Mouse (Mus musculus): Measurements from ENCODE around the gene Lrch3. TPM values are rescaled to one million over a fixed set of nuclear protein-coding genes. Genes with fewer than 3 reads are reported as not detected.

Gene Lrch3
- polyA plus RNA-seq, 1 experiment: 52.7 TPM

DNA sequence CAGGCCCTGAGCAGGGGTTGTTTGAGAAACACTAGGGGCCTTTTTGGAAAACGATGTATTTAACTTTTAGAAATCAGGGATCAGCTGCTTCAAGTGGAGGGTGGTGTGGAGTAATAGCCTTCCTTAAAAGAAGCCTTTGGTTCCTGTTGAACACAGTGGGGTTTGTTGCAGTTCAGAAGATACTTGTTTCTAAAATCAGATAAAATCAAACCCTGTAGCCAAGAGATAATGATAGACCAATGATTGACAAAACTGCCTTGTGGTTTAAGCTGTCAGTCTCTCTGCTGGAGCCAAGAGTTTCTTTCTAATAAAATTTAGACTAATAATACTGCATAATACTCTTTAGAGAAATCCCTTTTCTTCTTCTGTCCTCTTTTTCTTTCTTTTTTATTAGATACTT, 66.3 kb downstream of the Lrch3 start:
- H3K4me3 ChIP-seq (ENCODE audit: insufficient read depth, low read length): no peak overlapping the region
- H3K4me1 ChIP-seq (ENCODE audit: control insufficient read depth, insufficient read depth, low read length): no peaks in the 10 kb centered on the region
- H3K27ac ChIP-seq (ENCODE audit: insufficient read depth, low read length): no peak overlapping the region
- TF ChIP-seq POLR2A (IDR thresholded peaks at IDR 0.05; ENCODE audit: low read depth, low read length) (no peak), CTCF (IDR thresholded peaks at IDR 0.05; ENCODE audit: borderline replicate concordance, insufficient read depth, low read length) (no peak)

DNA sequence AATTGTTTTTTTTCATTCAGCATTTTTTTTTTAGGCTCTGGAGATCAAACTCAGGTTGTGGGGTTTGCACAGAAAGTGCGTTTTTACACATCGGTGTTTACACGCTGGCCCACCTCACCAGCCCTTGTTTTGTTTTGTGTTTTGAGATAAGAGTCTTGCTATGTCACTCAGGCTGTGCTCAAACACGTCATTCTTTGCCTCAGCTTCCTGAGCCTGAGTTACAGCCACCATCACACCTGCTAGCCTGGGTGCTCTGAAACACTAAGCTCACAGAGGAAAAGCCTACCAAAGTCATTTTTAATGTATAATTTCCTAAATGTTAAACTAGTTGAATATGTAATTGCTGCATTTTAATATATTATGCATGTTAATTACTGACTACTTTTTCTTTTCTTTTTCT, 67.5 kb downstream of the Lrch3 start:
- Histone ChIP-seq H3K4me3 (ENCODE audit: insufficient read depth, low read length) (no peak overlapping the region), H3K27ac (ENCODE audit: insufficient read depth, low read length) (no peak overlapping the region), H3K4me1 (ENCODE audit: control insufficient read depth, insufficient read depth, low read length) (no peaks in the 10 kb centered on the region)
- no peak for TF ChIP-seq CTCF (IDR thresholded peaks at IDR 0.05; ENCODE audit: borderline replicate concordance, insufficient read depth, low read length)
- TF ChIP-seq POLR2A (IDR thresholded peaks at IDR 0.05; ENCODE audit: low read depth, low read length): no peak

DNA sequence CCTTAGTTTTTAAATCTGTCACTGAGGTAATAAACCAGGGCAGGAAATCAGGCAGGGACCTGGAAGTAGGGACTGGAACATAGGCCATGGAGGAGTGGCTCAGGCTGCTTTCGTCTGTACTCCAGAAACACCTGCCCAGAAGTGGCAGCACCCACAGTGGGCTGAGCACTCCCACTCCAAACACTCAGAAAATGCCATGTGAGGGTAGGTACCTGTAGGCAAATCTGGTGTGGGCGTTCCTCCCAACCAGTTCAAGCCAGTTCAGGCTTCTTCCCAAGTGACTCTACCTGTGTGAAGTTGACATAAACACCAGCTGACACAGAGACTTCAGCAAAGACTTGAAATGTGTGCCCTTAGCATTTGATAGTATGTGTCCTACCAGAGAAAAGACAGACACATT, 70.7 kb downstream of the Lrch3 start:
- no peaks in the 10 kb centered on the region for H3K4me1 ChIP-seq (ENCODE audit: control insufficient read depth, insufficient read depth, low read length)
- TF ChIP-seq POLR2A (IDR thresholded peaks at IDR 0.05; ENCODE audit: low read depth, low read length): no peak
- TF ChIP-seq CTCF (IDR thresholded peaks at IDR 0.05; ENCODE audit: borderline replicate concordance, insufficient read depth, low read length): no peak
- H3K4me3 ChIP-seq (ENCODE audit: insufficient read depth, low read length): no peak overlapping the region
- H3K27ac ChIP-seq (ENCODE audit: insufficient read depth, low read length): no peak overlapping the region

DNA sequence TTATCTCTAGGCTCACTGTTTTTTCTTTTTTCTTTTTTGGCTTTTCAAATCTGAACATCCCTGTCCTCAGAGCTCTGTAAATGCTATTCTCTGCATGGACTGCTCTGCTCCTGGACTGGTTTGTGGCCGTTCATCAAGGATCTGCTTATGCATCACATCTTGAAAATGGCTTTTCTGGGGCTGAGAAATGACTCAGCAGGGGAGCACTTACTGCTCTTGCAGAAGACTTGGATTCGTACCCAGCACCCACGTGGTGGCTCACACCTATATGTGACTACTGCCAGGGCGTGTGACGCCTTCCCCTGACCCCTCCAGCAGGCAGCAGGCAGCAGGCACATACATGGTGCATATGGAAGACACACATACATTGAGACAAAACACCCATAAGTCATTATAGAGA, 78.3 kb downstream of the Lrch3 start:
- TF ChIP-seq POLR2A (IDR thresholded peaks at IDR 0.05; ENCODE audit: low read depth, low read length): no peak
- TF ChIP-seq CTCF (IDR thresholded peaks at IDR 0.05; ENCODE audit: borderline replicate concordance, insufficient read depth, low read length): no peak
- no peak overlapping the region for H3K27ac ChIP-seq (ENCODE audit: insufficient read depth, low read length)
- no peaks in the 10 kb centered on the region for H3K4me1 ChIP-seq (ENCODE audit: control insufficient read depth, insufficient read depth, low read length)
- no peak overlapping the region for H3K4me3 ChIP-seq (ENCODE audit: insufficient read depth, low read length)

DNA sequence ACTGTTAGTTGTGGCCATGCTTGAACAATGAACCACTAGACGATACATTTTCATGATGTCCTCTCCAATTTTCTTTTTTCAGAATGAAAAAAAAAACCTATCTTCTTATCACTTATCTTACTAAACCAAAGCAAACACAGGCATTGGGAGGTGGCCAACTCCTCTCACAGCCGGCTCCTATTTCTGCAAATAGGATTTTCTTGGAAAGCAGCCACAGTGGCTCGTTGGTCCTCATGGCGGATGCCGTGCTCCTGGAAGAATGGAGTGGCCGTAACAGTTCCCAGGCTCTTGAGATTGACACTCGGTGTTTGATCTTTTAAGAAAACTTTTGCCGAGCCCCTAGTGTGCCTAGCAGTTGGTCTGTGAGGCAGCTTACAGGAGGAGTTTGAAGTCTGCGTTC, 91.3 kb downstream of the Lrch3 start:
- no peak for TF ChIP-seq CTCF (IDR thresholded peaks at IDR 0.05; ENCODE audit: borderline replicate concordance, insufficient read depth, low read length)
- no peak for TF ChIP-seq POLR2A (IDR thresholded peaks at IDR 0.05; ENCODE audit: low read depth, low read length)
- Histone ChIP-seq H3K27ac (ENCODE audit: insufficient read depth, low read length) (no peak overlapping the region), H3K4me1 (ENCODE audit: control insufficient read depth, insufficient read depth, low read length) (no peaks in the 10 kb centered on the region), H3K4me3 (ENCODE audit: insufficient read depth, low read length) (no peak overlapping the region)

DNA sequence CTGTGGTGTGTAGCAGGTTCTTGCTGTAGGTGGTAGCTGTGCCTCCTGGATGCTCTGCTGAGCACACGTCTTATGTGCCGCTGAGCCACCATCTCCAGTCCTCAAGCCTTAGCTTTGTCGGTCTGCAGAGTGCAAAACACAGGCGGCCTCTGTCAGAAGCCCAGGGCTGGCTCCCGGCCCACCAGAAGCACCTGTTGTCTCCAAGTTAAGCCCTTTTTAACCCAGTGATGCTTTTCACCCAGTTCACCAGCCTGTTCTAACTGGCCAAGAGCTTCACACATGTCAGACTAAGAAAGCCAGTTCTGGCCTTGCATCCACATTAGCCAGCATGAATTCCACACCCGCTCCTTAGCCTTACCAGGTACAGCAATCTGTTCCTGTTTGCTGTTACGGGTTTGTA, 93.0 kb downstream of the Lrch3 start:
- Histone ChIP-seq H3K27ac (ENCODE audit: insufficient read depth, low read length) (no peak overlapping the region), H3K4me1 (ENCODE audit: control insufficient read depth, insufficient read depth, low read length) (no peaks in the 10 kb centered on the region), H3K4me3 (ENCODE audit: insufficient read depth, low read length) (no peak overlapping the region)
- TF ChIP-seq POLR2A (IDR thresholded peaks at IDR 0.05; ENCODE audit: low read depth, low read length) (no peak), CTCF (IDR thresholded peaks at IDR 0.05; ENCODE audit: borderline replicate concordance, insufficient read depth, low read length) (no peak)

DNA sequence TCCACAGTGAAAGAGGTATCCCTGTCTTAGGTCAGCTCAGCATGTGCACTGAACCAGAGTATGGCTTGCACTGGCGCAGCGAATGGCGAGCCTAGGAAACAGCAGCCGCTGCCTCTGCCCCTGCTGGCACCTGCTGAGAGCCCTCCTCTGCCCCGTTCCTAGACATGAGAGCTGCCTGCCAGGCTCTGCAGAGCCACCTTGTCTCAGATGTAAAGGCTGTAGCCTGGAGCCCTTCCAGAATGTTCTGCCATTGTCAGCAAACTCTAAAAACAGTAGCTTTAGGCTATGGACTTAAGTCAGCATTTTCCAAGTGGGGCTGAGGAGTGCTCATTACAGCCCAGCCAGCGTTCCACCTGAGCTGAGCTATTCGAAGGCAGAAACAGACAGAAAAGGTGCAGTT, 93.5 kb downstream of the Lrch3 start:
- Histone ChIP-seq H3K4me1 (ENCODE audit: control insufficient read depth, insufficient read depth, low read length) (no peaks in the 10 kb centered on the region), H3K4me3 (ENCODE audit: insufficient read depth, low read length) (no peak overlapping the region), H3K27ac (ENCODE audit: insufficient read depth, low read length) (no peak overlapping the region)
- no peak for TF ChIP-seq POLR2A (IDR thresholded peaks at IDR 0.05; ENCODE audit: low read depth, low read length)
- no peak for TF ChIP-seq CTCF (IDR thresholded peaks at IDR 0.05; ENCODE audit: borderline replicate concordance, insufficient read depth, low read length)

DNA sequence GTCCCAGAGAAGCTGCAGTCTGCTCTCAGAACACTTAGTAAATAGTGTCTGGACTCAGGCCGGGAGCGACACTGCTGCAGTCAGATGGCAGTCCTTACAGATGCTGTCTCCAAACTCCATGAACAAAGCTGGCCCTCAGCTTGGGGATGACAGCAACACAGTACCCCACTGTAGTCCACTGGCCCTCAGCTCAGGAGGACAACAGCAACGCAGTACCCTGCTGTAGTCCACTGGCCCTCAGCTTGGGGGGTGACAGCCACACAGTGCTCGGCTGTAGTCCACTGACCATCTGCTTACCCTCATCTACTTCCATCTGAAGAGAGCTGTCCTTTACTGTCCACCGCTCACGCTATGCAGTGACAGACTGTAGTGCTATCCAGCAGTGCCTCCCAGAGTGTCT, 96.3 kb downstream of the Lrch3 start:
- Histone ChIP-seq H3K4me1 (ENCODE audit: control insufficient read depth, insufficient read depth, low read length) (no peaks in the 10 kb centered on the region), H3K4me3 (ENCODE audit: insufficient read depth, low read length) (no peak overlapping the region), H3K27ac (ENCODE audit: insufficient read depth, low read length) (no peak overlapping the region)
- no peak for TF ChIP-seq POLR2A (IDR thresholded peaks at IDR 0.05; ENCODE audit: low read depth, low read length)
- no peak for TF ChIP-seq CTCF (IDR thresholded peaks at IDR 0.05; ENCODE audit: borderline replicate concordance, insufficient read depth, low read length)

DNA sequence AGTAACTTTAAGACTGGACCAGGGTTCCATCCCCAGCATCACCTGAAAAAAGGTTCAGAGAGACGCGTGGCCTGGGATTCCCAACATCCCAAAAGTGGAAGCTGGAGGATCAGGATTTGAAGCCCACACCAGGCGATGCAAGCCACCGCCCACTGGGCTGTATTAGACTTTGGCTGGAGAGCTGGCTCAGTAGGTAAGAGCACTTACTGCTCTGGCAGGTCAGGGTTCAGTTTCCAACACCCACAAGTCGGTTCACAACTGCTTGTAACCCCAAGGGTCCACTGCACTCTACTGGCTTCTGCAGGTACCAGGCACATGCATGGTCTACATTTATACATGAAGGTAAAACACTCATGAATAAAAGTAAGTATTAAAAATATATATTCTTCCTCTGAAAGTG, 99.9 kb downstream of the Lrch3 start:
- TF ChIP-seq POLR2A (IDR thresholded peaks at IDR 0.05; ENCODE audit: low read depth, low read length) (no peak), CTCF (IDR thresholded peaks at IDR 0.05; ENCODE audit: borderline replicate concordance, insufficient read depth, low read length) (no peak)
- Histone ChIP-seq H3K27ac (ENCODE audit: insufficient read depth, low read length) (no peak overlapping the region), H3K4me1 (ENCODE audit: control insufficient read depth, insufficient read depth, low read length) (no peaks in the 10 kb centered on the region), H3K4me3 (ENCODE audit: insufficient read depth, low read length) (no peak overlapping the region)

DNA sequence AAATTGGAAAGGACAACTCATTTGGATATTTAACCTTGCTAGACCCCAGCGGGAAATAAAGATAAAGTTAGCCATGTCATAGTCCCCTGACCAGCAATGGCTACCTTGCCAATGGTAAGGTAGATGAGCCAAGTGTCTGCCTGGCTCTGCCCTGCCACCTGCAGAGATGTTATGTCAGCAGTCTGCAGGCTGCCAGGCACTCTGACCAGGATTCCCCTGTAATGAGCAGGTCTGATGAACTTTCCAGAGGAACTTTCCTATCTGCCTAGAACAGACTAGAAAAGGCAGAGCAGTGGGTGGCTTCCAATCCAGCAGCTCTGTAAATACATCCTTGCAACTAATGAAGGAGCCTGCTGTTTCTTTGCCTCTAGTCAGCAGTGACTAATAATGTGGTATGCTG, 101.0 kb downstream of the Lrch3 start:
- H3K4me1 ChIP-seq (ENCODE audit: control insufficient read depth, insufficient read depth, low read length): no peaks in the 10 kb centered on the region
- TF ChIP-seq CTCF (IDR thresholded peaks at IDR 0.05; ENCODE audit: borderline replicate concordance, insufficient read depth, low read length): no peak
- no peak overlapping the region for H3K4me3 ChIP-seq (ENCODE audit: insufficient read depth, low read length)
- no peak overlapping the region for H3K27ac ChIP-seq (ENCODE audit: insufficient read depth, low read length)

DNA sequence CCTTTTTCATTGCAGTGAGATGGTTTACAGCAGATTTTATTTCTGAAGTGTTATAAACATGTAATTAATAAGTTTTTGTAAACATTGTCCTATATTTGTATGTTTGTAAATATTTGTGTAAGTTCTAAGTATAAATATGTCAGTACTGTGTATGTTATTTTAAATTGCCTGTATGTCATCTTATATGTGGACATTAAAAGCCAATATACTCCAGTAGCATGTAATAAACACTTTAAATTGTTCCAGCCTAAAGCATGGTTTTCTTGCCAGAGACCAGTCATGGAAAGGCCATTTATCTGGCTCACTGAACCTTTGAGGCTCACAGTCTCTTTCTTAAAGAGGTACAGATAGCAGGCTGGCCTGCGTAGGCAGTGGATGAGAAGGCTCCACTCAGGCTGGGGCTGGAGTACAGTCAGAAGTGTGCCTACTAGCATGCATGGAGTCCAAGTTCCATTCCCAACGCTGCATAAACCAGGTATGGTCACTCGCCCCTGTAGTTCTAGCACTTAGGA, 101.6 kb downstream of the Lrch3 start:
- no peaks in the 10 kb centered on the region for H3K4me1 ChIP-seq (ENCODE audit: control insufficient read depth, insufficient read depth, low read length)
- no peak overlapping the region for H3K27ac ChIP-seq (ENCODE audit: insufficient read depth, low read length)
- TF ChIP-seq CTCF (IDR thresholded peaks at IDR 0.05; ENCODE audit: borderline replicate concordance, insufficient read depth, low read length) (no peak), POLR2A (IDR thresholded peaks at IDR 0.05; ENCODE audit: low read depth, low read length) (no peak)
- H3K4me3 ChIP-seq (ENCODE audit: insufficient read depth, low read length): no peak overlapping the region
